Mouse (Mus musculus) stomach, postnatal 0 days (tissue): ENCODE measurements around the gene Sipa1l1.

Experiments
- CTCF ChIP-seq: IDR thresholded peaks from 2 replicates; pipeline ENCODE4 v1.5.1; 2016; ENCODE audit warnings: antibody characterized with exemption, low read depth, mild to moderate bottlenecking, moderate library complexity
- EP300 ChIP-seq: optimal IDR thresholded peaks from 2 replicates; pipeline ENCODE3; 2016; ENCODE audit warnings: antibody characterized with exemption

GRCm38 (mm10) chr12:82245219-82245618 is 76.1 kb downstream of the Sipa1l1 start:
- TF ChIP-seq CTCF = no peak
- no peak for TF ChIP-seq EP300
